Mouse (Mus musculus): Measurements from ENCODE around the gene Fto. TPM values are rescaled to one million over a fixed set of nuclear protein-coding genes. Genes with fewer than 3 reads are reported as not detected.

The Fto gene
- polyA plus RNA-seq, 1 experiment = 119 TPM

- no peak overlapping the region for H3K27ac ChIP-seq (ENCODE audit: insufficient read depth, low read length)
- H3K4me3 ChIP-seq (ENCODE audit: insufficient read depth, low read length) = no peak overlapping the region
- TF ChIP-seq POLR2A (IDR thresholded peaks at IDR 0.05; ENCODE audit: extremely low read depth, insufficient read depth, low read length) (no peak), CTCF (IDR thresholded peaks at IDR 0.05; ENCODE audit: extremely low read depth, insufficient read depth, low read length) (no peak)
- H3K4me1 ChIP-seq (ENCODE audit: control insufficient read depth, insufficient read depth, low read length) = peaks cover 6% of the 10 kb centered on the region; the same call in 1 of the 2 replicates
Observed at GRCm38 (mm10) chr8:91551775-91552538, 238.6 kb downstream of the Fto start.

GRCm38 (mm10) chr8:91552635-91553034 is 239.3 kb downstream of the Fto start:
- no peak overlapping the region for H3K27ac ChIP-seq (ENCODE audit: insufficient read depth, low read length)
- H3K4me3 ChIP-seq (ENCODE audit: insufficient read depth, low read length) = no peak overlapping the region
- TF ChIP-seq POLR2A (IDR thresholded peaks at IDR 0.05; ENCODE audit: extremely low read depth, insufficient read depth, low read length) = no peak
- TF ChIP-seq CTCF (IDR thresholded peaks at IDR 0.05; ENCODE audit: extremely low read depth, insufficient read depth, low read length) = no peak
- peaks cover 6% of the 10 kb centered on the region; the same call in 1 of the 2 replicates for H3K4me1 ChIP-seq (ENCODE audit: control insufficient read depth, insufficient read depth, low read length)

GRCm38 (mm10) chr8:91553387-91553786 is 240.1 kb downstream of the Fto start:
- Histone ChIP-seq H3K4me3 (ENCODE audit: insufficient read depth, low read length) (no peak overlapping the region), H3K4me1 (ENCODE audit: control insufficient read depth, insufficient read depth, low read length) (peaks cover 8% of the 10 kb centered on the region; the same call in 1 of the 2 replicates), H3K27ac (ENCODE audit: insufficient read depth, low read length) (no peak overlapping the region)
- TF ChIP-seq POLR2A (IDR thresholded peaks at IDR 0.05; ENCODE audit: extremely low read depth, insufficient read depth, low read length) (no peak), CTCF (IDR thresholded peaks at IDR 0.05; ENCODE audit: extremely low read depth, insufficient read depth, low read length) (no peak)

- H3K4me3 ChIP-seq (ENCODE audit: insufficient read depth, low read length) = no peak overlapping the region
- no peak overlapping the region for H3K27ac ChIP-seq (ENCODE audit: insufficient read depth, low read length)
- no peak for TF ChIP-seq CTCF (IDR thresholded peaks at IDR 0.05; ENCODE audit: extremely low read depth, insufficient read depth, low read length)
- no peak for TF ChIP-seq POLR2A (IDR thresholded peaks at IDR 0.05; ENCODE audit: extremely low read depth, insufficient read depth, low read length)
- H3K4me1 ChIP-seq (ENCODE audit: control insufficient read depth, insufficient read depth, low read length) = peaks cover 9% of the 10 kb centered on the region; the same call in 1 of the 2 replicates
Observed at GRCm38 (mm10) chr8:91557041-91557587, 243.8 kb downstream of the Fto start.

GRCm38 (mm10) chr8:91558408-91558807 is 245.1 kb downstream of the Fto start:
- no peak overlapping the region for H3K4me3 ChIP-seq (ENCODE audit: insufficient read depth, low read length)
- H3K27ac ChIP-seq (ENCODE audit: insufficient read depth, low read length) = no peak overlapping the region
- TF ChIP-seq POLR2A (IDR thresholded peaks at IDR 0.05; ENCODE audit: extremely low read depth, insufficient read depth, low read length) (no peak), CTCF (IDR thresholded peaks at IDR 0.05; ENCODE audit: extremely low read depth, insufficient read depth, low read length) (no peak)
- H3K4me1 ChIP-seq (ENCODE audit: control insufficient read depth, insufficient read depth, low read length) = peaks cover 7% of the 10 kb centered on the region; the same call in 1 of the 2 replicates

GRCm38 (mm10) chr8:91560017-91560591 is 246.8 kb downstream of the Fto start:
- no peak overlapping the region for H3K27ac ChIP-seq (ENCODE audit: insufficient read depth, low read length)
- TF ChIP-seq CTCF (IDR thresholded peaks at IDR 0.05; ENCODE audit: extremely low read depth, insufficient read depth, low read length) = no peak
- no peak for TF ChIP-seq POLR2A (IDR thresholded peaks at IDR 0.05; ENCODE audit: extremely low read depth, insufficient read depth, low read length)
- H3K4me3 ChIP-seq (ENCODE audit: insufficient read depth, low read length) = no peak overlapping the region
- H3K4me1 ChIP-seq (ENCODE audit: control insufficient read depth, insufficient read depth, low read length) = peaks cover 7% of the 10 kb centered on the region; the same call in 1 of the 2 replicates

GRCm38 (mm10) chr8:91561241-91561640 is 247.9 kb downstream of the Fto start:
- TF ChIP-seq CTCF (IDR thresholded peaks at IDR 0.05; ENCODE audit: extremely low read depth, insufficient read depth, low read length) (no peak), POLR2A (IDR thresholded peaks at IDR 0.05; ENCODE audit: extremely low read depth, insufficient read depth, low read length) (no peak)
- H3K4me1 ChIP-seq (ENCODE audit: control insufficient read depth, insufficient read depth, low read length) = peaks cover 7% of the 10 kb centered on the region; the same call in 1 of the 2 replicates

GRCm38 (mm10) chr8:91562600-91562999 is 249.3 kb downstream of the Fto start:
- Histone ChIP-seq H3K27ac (ENCODE audit: insufficient read depth, low read length) (no peak overlapping the region), H3K4me3 (ENCODE audit: insufficient read depth, low read length) (no peak overlapping the region), H3K4me1 (ENCODE audit: control insufficient read depth, insufficient read depth, low read length) (peaks cover 7% of the 10 kb centered on the region; the same call in 1 of the 2 replicates)
- TF ChIP-seq CTCF (IDR thresholded peaks at IDR 0.05; ENCODE audit: extremely low read depth, insufficient read depth, low read length) (no peak), POLR2A (IDR thresholded peaks at IDR 0.05; ENCODE audit: extremely low read depth, insufficient read depth, low read length) (no peak)

More at GRCm38 (mm10) chr8:91561241-91561640, 247.9 kb downstream of the Fto start:
- no peak overlapping the region for H3K4me3 ChIP-seq (ENCODE audit: insufficient read depth, low read length)
- H3K27ac ChIP-seq (ENCODE audit: insufficient read depth, low read length) = no peak overlapping the region

GRCm38 (mm10) chr8:91563326-91563725 is 250.0 kb downstream of the Fto start:
- Histone ChIP-seq H3K4me1 (ENCODE audit: control insufficient read depth, insufficient read depth, low read length) (peaks cover 5% of the 10 kb centered on the region; the same call in 1 of the 2 replicates), H3K4me3 (ENCODE audit: insufficient read depth, low read length) (no peak overlapping the region), H3K27ac (ENCODE audit: insufficient read depth, low read length) (no peak overlapping the region)
- TF ChIP-seq CTCF (IDR thresholded peaks at IDR 0.05; ENCODE audit: extremely low read depth, insufficient read depth, low read length) (no peak), POLR2A (IDR thresholded peaks at IDR 0.05; ENCODE audit: extremely low read depth, insufficient read depth, low read length) (no peak)
